8 mouse cellular contexts compared by ENCODE assay signal in genomic region chr9:110880772-110881171, GRCm38 (mm10). TPM values are rescaled to one million over a fixed set of nuclear protein-coding genes. Genes with fewer than 3 reads are reported as not detected.
DNase-seq lines count a peak whose midpoint lies in the region; ATAC-seq and TF ChIP-seq lines count a peak whose summit lies in the region.

No protein-coding gene starts in this region.

- no peak for ATAC-seq in heart, postnatal 0 days (ENCODE audit: insufficient read depth, low read depth)
- no peak for ATAC-seq in limb, embryonic 14.5 days (ENCODE audit: low FRiP score, low read depth)

- H3K9me3 ChIP-seq in heart, postnatal 0 days (replicated peaks; ENCODE audit: control insufficient read depth, low read length), result no peaks in the 10 kb centered on the region
- no peaks in the 10 kb centered on the region for H3K9me3 ChIP-seq in limb, embryonic 14.5 days (ENCODE audit: control insufficient read depth, low read length)

- peak overlapping the region; percentile 61 for H3K4me3 ChIP-seq in thymus, adult 2 months (ENCODE audit: control insufficient read depth, insufficient read depth, low read length)
- peak overlapping the region; percentile 58 for H3K4me3 ChIP-seq in heart, postnatal 0 days (ENCODE audit: low read depth, low read length)
- peak overlapping the region; percentile 58 for H3K4me3 ChIP-seq in limb, embryonic 14.5 days (replicated peaks; ENCODE audit: low read length)
- no peak overlapping the region for H3K4me3 ChIP-seq in myocyte

- H3K9ac ChIP-seq in heart, postnatal 0 days (replicated peaks; ENCODE audit: low read depth, low read length), result 0 out of 2 replicates have a peak overlapping the region, but pooled peaks have one; percentile 54
- H3K9ac ChIP-seq in limb, embryonic 14.5 days (ENCODE audit: low read depth, low read length, severe bottlenecking), result peak overlapping the region; percentile 57; the same call in 1 of the 2 replicates

- peaks cover 60% of the 10 kb centered on the region for H3K4me1 ChIP-seq in thymus, adult 2 months (replicated peaks; ENCODE audit: control insufficient read depth, insufficient read depth, low read length)
- peaks cover 23% of the 10 kb centered on the region for H3K4me1 ChIP-seq in heart, postnatal 0 days (ENCODE audit: control insufficient read depth, insufficient read depth)
- H3K4me1 ChIP-seq in limb, embryonic 14.5 days (ENCODE audit: control insufficient read depth, insufficient read depth, low read length), result peaks cover 12% of the 10 kb centered on the region; the same call in 1 of the 2 replicates

- no peak for TF ChIP-seq POLR2A in thymus, adult 2 months (IDR thresholded peaks at IDR 0.05; ENCODE audit: control insufficient read depth, extremely low read depth, insufficient read depth, low read length, poor library complexity)
- TF ChIP-seq POLR2A in limb, embryonic 14.5 days (IDR thresholded peaks at IDR 0.05; ENCODE audit: borderline replicate concordance, extremely low read depth, insufficient read depth, insufficient read length), result no peak
- no peak for TF ChIP-seq POLR2A in myocyte (IDR thresholded peaks at IDR 0.05; ENCODE audit: insufficient read length, low read depth)

- no peak for TF ChIP-seq EP300 in heart, postnatal 0 days (IDR thresholded peaks at IDR 0.05; ENCODE audit: low read depth)

- H3ac ChIP-seq in myocyte (ENCODE audit: control insufficient read depth, insufficient read length), result no peak overlapping the region

- no peaks in the 10 kb centered on the region for H3K36me3 ChIP-seq in thymus, adult 2 months (ENCODE audit: control insufficient read depth, insufficient read depth, low read length)
- peaks cover 5% of the 10 kb centered on the region; the same call in 1 of the 2 replicates for H3K36me3 ChIP-seq in heart, postnatal 0 days (replicated peaks; ENCODE audit: control insufficient read depth, insufficient read depth, low read length)
- no peaks in the 10 kb centered on the region for H3K36me3 ChIP-seq in limb, embryonic 14.5 days (ENCODE audit: control insufficient read depth, insufficient read depth, low read length)
- no peaks in the 10 kb centered on the region for H3K36me3 ChIP-seq in myocyte (ENCODE audit: control insufficient read depth, insufficient read depth)

- H3K27ac ChIP-seq in thymus, adult 2 months (ENCODE audit: control insufficient read depth, insufficient read depth, low read length), result peak overlapping the region; percentile 31
- peak overlapping the region; percentile 80; the same call in 1 of the 2 replicates for H3K27ac ChIP-seq in heart, postnatal 0 days (ENCODE audit: low read depth)
- no peak overlapping the region for H3K27ac ChIP-seq in limb, embryonic 14.5 days (replicated peaks; ENCODE audit: low read depth, low read length)

- TF ChIP-seq CTCF in thymus, adult 2 months (IDR thresholded peaks at IDR 0.05; ENCODE audit: borderline replicate concordance, control insufficient read depth, extremely low read depth, insufficient read depth, low read length, poor library complexity), result no peak
- no peak for TF ChIP-seq CTCF in heart, postnatal 0 days (IDR thresholded peaks at IDR 0.05; ENCODE audit: low read depth)

- H3K79me2 ChIP-seq in myocyte (ENCODE audit: control insufficient read depth, insufficient read depth), result no peaks in the 10 kb centered on the region

- H3K27me3 ChIP-seq in thymus, adult 2 months (ENCODE audit: control insufficient read depth, insufficient read depth, low read length), result no peaks in the 10 kb centered on the region
- H3K27me3 ChIP-seq in heart, postnatal 0 days (ENCODE audit: control insufficient read depth, insufficient read depth, low read length), result no peaks in the 10 kb centered on the region
- H3K27me3 ChIP-seq in limb, embryonic 14.5 days (ENCODE audit: control insufficient read depth, insufficient read depth, low read length), result peaks cover 11% of the 10 kb centered on the region; the same call in 1 of the 2 replicates
- H3K27me3 ChIP-seq in myocyte (ENCODE audit: control insufficient read depth, insufficient read depth, insufficient read length), result peaks cover 12% of the 10 kb centered on the region

- H3K4me2 ChIP-seq in heart, postnatal 0 days (ENCODE audit: low read depth, low read length), result peak overlapping the region; percentile 74
- H3K4me2 ChIP-seq in limb, embryonic 14.5 days (replicated peaks; ENCODE audit: low read depth, low read length, severe bottlenecking), result peak overlapping the region; percentile 93
- H3K4me2 ChIP-seq in myocyte (ENCODE audit: low read depth), result peak overlapping the region; percentile 77

- DNase-seq in thymus, adult 2 months, result no peak
- no peak for DNase-seq in thymus, adult 18-20 months
- DNase-seq in heart, postnatal 0 days (ENCODE audit: low spot score), result no peak
- no peak for DNase-seq in limb, embryonic 14.5 days (ENCODE audit: low spot score)
- DNase-seq in thymus, postnatal 14 days, result no peak
- no peak for DNase-seq in right cerebral cortex, postnatal 25 days
- no peak for DNase-seq in cerebellum, postnatal 14 days

- WGBS in thymus, adult 2 months, result 82% methylated on average over 4 of the region's 4 CpGs
- 63% methylated on average over 4 of the region's 4 CpGs for WGBS in heart, postnatal 0 days
- WGBS in limb, embryonic 14.5 days, result 68% methylated on average over 4 of the region's 4 CpGs

TF ChIP-seq in myocyte, 11 proteins besides CTCF, POLR2A, EP300 and RAD21:
- TF ChIP-seq POLR2AphosphoS2 (IDR thresholded peaks at IDR 0.05; ENCODE audit: insufficient read length, low read depth) (no peak), MAX (IDR thresholded peaks at IDR 0.05; ENCODE audit: low read depth) (no peak), TCF3 (IDR thresholded peaks at IDR 0.05; ENCODE audit: insufficient read length, low read depth) (no peak), CEBPB (IDR thresholded peaks at IDR 0.05; ENCODE audit: insufficient read depth, poor library complexity, severe bottlenecking) (no peak), USF1 (IDR thresholded peaks at IDR 0.05; ENCODE audit: low read depth) (no peak), MYOD1 (IDR thresholded peaks at IDR 0.05; ENCODE audit: control insufficient read depth in 1 of 3, insufficient read length in 2 of 3, low read depth in 2 of 3) (no peak), SRF (IDR thresholded peaks at IDR 0.05; ENCODE audit: control insufficient read depth, insufficient read length, low read depth) (no peak), E2F4 (IDR thresholded peaks at IDR 0.05; ENCODE audit: insufficient read depth) (no peak), MYOG (IDR thresholded peaks at IDR 0.05; ENCODE audit: control insufficient read depth in 1 of 3, insufficient read depth in 1 of 3, insufficient read length in 2 of 3, low read depth in 2 of 3) (no peak), REST (IDR thresholded peaks at IDR 0.05; ENCODE audit: insufficient read depth, insufficient read length) (no peak), TCF12 (IDR thresholded peaks at IDR 0.05; ENCODE audit: insufficient read depth, poor library complexity, severe bottlenecking) (no peak)

RNA-seq across cellular contexts. Expression of gene Tmie, which starts 0.9 kb away (rescaled TPM):
- 11.3 and 12.3 TPM in 2 replicates for polyA plus RNA-seq in thymus, adult 2 months (2012; rRNA removed)
- total RNA-seq in heart, postnatal 0 days (2014; rRNA removed; ENCODE audit: low replicate concordance), result 2.1 TPM in 1 of 2 replicates, not detected in the other
- 0.71 and 0.81 TPM in 2 replicates for polyA plus RNA-seq in heart, postnatal 0 days (2015; fragmentation: Nextera tagmentation; extraction: Ambion mirVana)
- 0.61 and 0.85 TPM in 2 replicates for polyA plus RNA-seq in limb, embryonic 14.5 days (2012; rRNA removed)
- 0.37 and 0.52 TPM in 2 replicates for polyA plus RNA-seq in limb, embryonic 14.5 days (2014; fragmentation: Nextera tagmentation; extraction: Ambion mirVana)
- 0.02 TPM for polyA plus RNA-seq in myocyte (2012; fragmentation: generic; extraction: Trizol)

RNA-seq across cellular contexts. Expression of gene Als2cl, which starts 1.1 kb away (rescaled TPM):
- 142 and 145 TPM in 2 replicates for polyA plus RNA-seq in thymus, adult 2 months (2012; rRNA removed)
- total RNA-seq in heart, postnatal 0 days (2014; rRNA removed; ENCODE audit: low replicate concordance), result 5.5 and 6.0 TPM in 2 replicates
- polyA plus RNA-seq in heart, postnatal 0 days (2015; fragmentation: Nextera tagmentation; extraction: Ambion mirVana), result 1.3 and 2.1 TPM in 2 replicates
- polyA plus RNA-seq in limb, embryonic 14.5 days (2012; rRNA removed), result 7.3 and 7.4 TPM in 2 replicates
- polyA plus RNA-seq in limb, embryonic 14.5 days (2014; fragmentation: Nextera tagmentation; extraction: Ambion mirVana), result 1.6 and 1.9 TPM in 2 replicates
- polyA plus RNA-seq in myocyte (2012; fragmentation: generic; extraction: Trizol), result 2.5 TPM

RNA-seq across cellular contexts. Expression of gene Prss50, which starts 23.0 kb away (rescaled TPM):
- 0.19 and 0.22 TPM in 2 replicates for polyA plus RNA-seq in thymus, adult 2 months (2012; rRNA removed)
- total RNA-seq in heart, postnatal 0 days (2014; rRNA removed; ENCODE audit: low replicate concordance), result not detected in 2 replicates
- 0.08 TPM in 1 of 2 replicates, not detected in the other for polyA plus RNA-seq in heart, postnatal 0 days (2015; fragmentation: Nextera tagmentation; extraction: Ambion mirVana)
- 0.41 and 0.54 TPM in 2 replicates for polyA plus RNA-seq in limb, embryonic 14.5 days (2012; rRNA removed)
- 0.21 and 0.26 TPM in 2 replicates for polyA plus RNA-seq in limb, embryonic 14.5 days (2014; fragmentation: Nextera tagmentation; extraction: Ambion mirVana)
- polyA plus RNA-seq in myocyte (2012; fragmentation: generic; extraction: Trizol), result 0.02 TPM

RNA-seq across cellular contexts. Expression of gene Fam240a, which starts 35.9 kb away (rescaled TPM):
- polyA plus RNA-seq in thymus, adult 2 months (2012; rRNA removed), result 0.74 and 1.7 TPM in 2 replicates
- not detected in 2 replicates for total RNA-seq in heart, postnatal 0 days (2014; rRNA removed; ENCODE audit: low replicate concordance)
- polyA plus RNA-seq in heart, postnatal 0 days (2015; fragmentation: Nextera tagmentation; extraction: Ambion mirVana), result not detected in 2 replicates
- not detected in 2 replicates for polyA plus RNA-seq in limb, embryonic 14.5 days (2012; rRNA removed)
- polyA plus RNA-seq in limb, embryonic 14.5 days (2014; fragmentation: Nextera tagmentation; extraction: Ambion mirVana), result not detected in 2 replicates
- not detected for polyA plus RNA-seq in myocyte (2012; fragmentation: generic; extraction: Trizol)

RNA-seq across cellular contexts. Expression of gene Prss46, which starts 36.5 kb away (rescaled TPM):
- 0.08 TPM in 1 of 2 replicates, not detected in the other for polyA plus RNA-seq in thymus, adult 2 months (2012; rRNA removed)
- not detected in 2 replicates for total RNA-seq in heart, postnatal 0 days (2014; rRNA removed; ENCODE audit: low replicate concordance)
- not detected in 2 replicates for polyA plus RNA-seq in heart, postnatal 0 days (2015; fragmentation: Nextera tagmentation; extraction: Ambion mirVana)
- polyA plus RNA-seq in limb, embryonic 14.5 days (2012; rRNA removed), result not detected in 2 replicates
- not detected in 2 replicates for polyA plus RNA-seq in limb, embryonic 14.5 days (2014; fragmentation: Nextera tagmentation; extraction: Ambion mirVana)
- 0.11 TPM for polyA plus RNA-seq in myocyte (2012; fragmentation: generic; extraction: Trizol)

Comparison
In these comparisons a context has a peak if more than half of its experiments do, and no peak if none do; other contexts are left out.
1. RNA of gene Als2cl, which starts 1.1 kb away (polyA plus RNA-seq): 142 to 145 TPM in thymus, adult 2 months; 1.6 to 7.4 TPM in limb, embryonic 14.5 days, 2.5 TPM in myocyte (single experiment) and 1.3 to 2.1 TPM in heart, postnatal 0 days; every median in the first group is over 10 times any median in the second.
2. Peak in every context shown above with its lines, with median percentiles within 50 percentile points of each other: H3K4me2 ChIP-seq.